Mouse (Mus musculus): Measurements from ENCODE around the gene Map3k20.

The Map3k20 gene

GRCm38 (mm10) chr2:72424656-72425055, 139.2 kb downstream of the Map3k20 start:
- DNase-seq (ENCODE audit: low spot score in 2 of 2) = no peak

GRCm38 (mm10) chr2:72426776-72427175, 141.3 kb downstream of the Map3k20 start:
- DNase-seq (ENCODE audit: low spot score in 2 of 2) = peak; percentile 42 to 66

GRCm38 (mm10) chr2:72427288-72427687, 141.9 kb downstream of the Map3k20 start:
- DNase-seq (ENCODE audit: low spot score in 2 of 2) = no peak

- no peak for DNase-seq (ENCODE audit: low spot score in 2 of 2)
These were observed 153.6 kb downstream of the Map3k20 start for GRCm38 (mm10) chr2:72438941-72439533.

- DNase-seq (ENCODE audit: low spot score in 2 of 2) = peak; percentile 44 to 54
These were observed 155.6 kb downstream of the Map3k20 start for GRCm38 (mm10) chr2:72441010-72441409.

GRCm38 (mm10) chr2:72442825-72443224, 157.4 kb downstream of the Map3k20 start:
- DNase-seq (ENCODE audit: low spot score in 2 of 2) = no peak

GRCm38 (mm10) chr2:72443960-72444359, 158.5 kb downstream of the Map3k20 start:
- no peak for DNase-seq (ENCODE audit: low spot score in 2 of 2)

- DNase-seq (ENCODE audit: low spot score in 2 of 2) = no peak
These were observed 160.7 kb downstream of the Map3k20 start for GRCm38 (mm10) chr2:72446106-72446505.

- no peak for DNase-seq (ENCODE audit: low spot score in 2 of 2)
These were observed 161.2 kb downstream of the Map3k20 start for GRCm38 (mm10) chr2:72446615-72447014.

- no peak for DNase-seq (ENCODE audit: low spot score in 2 of 2)
These were observed 168.1 kb downstream of the Map3k20 start for GRCm38 (mm10) chr2:72453563-72453962.

- no peak for DNase-seq (ENCODE audit: low spot score in 2 of 2)
These were observed 170.8 kb downstream of the Map3k20 start for GRCm38 (mm10) chr2:72456189-72456588.

GRCm38 (mm10) chr2:72464376-72465014, 179.1 kb downstream of the Map3k20 start:
- DNase-seq (ENCODE audit: low spot score in 2 of 2) = no peak

- DNase-seq (ENCODE audit: low spot score in 2 of 2) = no peak
These were observed 182.2 kb downstream of the Map3k20 start for GRCm38 (mm10) chr2:72467604-72468003.

GRCm38 (mm10) chr2:72471415-72472070, 186.1 kb downstream of the Map3k20 start:
- DNase-seq (ENCODE audit: low spot score in 2 of 2) = no peak

GRCm38 (mm10) chr2:72474531-72475287, 189.3 kb downstream of the Map3k20 start:
- no peak for DNase-seq (ENCODE audit: low spot score in 2 of 2)

- DNase-seq (ENCODE audit: low spot score in 2 of 2) = no peak
These were observed 190.0 kb downstream of the Map3k20 start for GRCm38 (mm10) chr2:72475423-72475796.

GRCm38 (mm10) chr2:72475797-72476485, 190.5 kb downstream of the Map3k20 start, which contains the start of gene Cdca7:
Gene Cdca7, plus strand, starts transcription at chr2:72476159.
- peak; percentile 68 for DNase-seq (ENCODE audit: low spot score in 2 of 2)

GRCm38 (mm10) chr2:72476486-72477211, 191.2 kb downstream of the Map3k20 start:
- DNase-seq (ENCODE audit: low spot score in 2 of 2) = peak; percentile 40 to 53

- no peak for DNase-seq (ENCODE audit: low spot score in 2 of 2)
These were observed 191.8 kb downstream of the Map3k20 start for GRCm38 (mm10) chr2:72477221-72477620.

GRCm38 (mm10) chr2:72478176-72478575, 192.7 kb downstream of the Map3k20 start:
- no peak for DNase-seq (ENCODE audit: low spot score in 2 of 2)

- DNase-seq (ENCODE audit: low spot score in 2 of 2) = no peak
These were observed 193.5 kb downstream of the Map3k20 start for GRCm38 (mm10) chr2:72478921-72479320.

All from right cerebral cortex, postnatal 10 days (tissue).